Mouse (Mus musculus): ENCODE data around the gene 4930578G10Rik.
"Not testable (repeated sequence)": the region's sequence is repeated elsewhere in the genome, so short reads cannot be mapped to it uniquely, and the experiment has no call there.

4930578G10Rik gene

GRCm38 (mm10) chr4:42735245-42735644 lies at the start of gene 4930578G10Rik:
Gene 4930578G10Rik, plus strand, starts transcription at chr4:42735545.
- CTCF ChIA-PET: not testable (repeated sequence)

GRCm38 (mm10) chr4:42756477-42756876 lies 21.1 kb downstream of the 4930578G10Rik start, which contains the start of gene Ccl19:
Gene Ccl19, minus strand, starts transcription at chr4:42756577.
- CTCF ChIA-PET: not testable (repeated sequence)

More at GRCm38 (mm10) chr4:42735245-42735644, at the start of gene 4930578G10Rik:
- POLR2A ChIA-PET: not testable (repeated sequence)

GRCm38 (mm10) chr4:42773893-42774292 lies 38.5 kb downstream of the 4930578G10Rik start, which contains the start of gene Ccl21a:
Gene Ccl21a, minus strand, starts transcription at chr4:42773993.
- POLR2A ChIA-PET, CTCF ChIA-PET: not testable (repeated sequence)

More at GRCm38 (mm10) chr4:42756477-42756876, 21.1 kb downstream of the 4930578G10Rik start, which contains the start of gene Ccl19:
- POLR2A ChIA-PET: not testable (repeated sequence)

GRCm38 (mm10) chr4:42853788-42854187 lies 118.4 kb downstream of the 4930578G10Rik start, which contains the start of gene Fam205a1:
Gene Fam205a1, minus strand, starts transcription at chr4:42853888.
- POLR2A ChIA-PET: not testable (repeated sequence)

GRCm38 (mm10) chr4:42856671-42857070 lies 121.3 kb downstream of the 4930578G10Rik start, which contains the start of gene Gm12394:
Gene Gm12394, minus strand, starts transcription at chr4:42856771.
- CTCF ChIA-PET, POLR2A ChIA-PET: not testable (repeated sequence)

More at GRCm38 (mm10) chr4:42853788-42854187, 118.4 kb downstream of the 4930578G10Rik start, which contains the start of gene Fam205a1:
- CTCF ChIA-PET: not testable (repeated sequence)

GRCm38 (mm10) chr4:42860483-42860882 lies 125.1 kb downstream of the 4930578G10Rik start:
- CTCF ChIA-PET, POLR2A ChIA-PET: not testable (repeated sequence)

- POLR2A ChIA-PET, CTCF ChIA-PET: not testable (repeated sequence)
These were observed 128.1 kb downstream of the 4930578G10Rik start for GRCm38 (mm10) chr4:42863487-42863886.

- ChIA-PET POLR2A (no interaction called here), CTCF (interaction anchor here in 1 of 4 experiments (1.1 kb wide), 1 partner anchor 79 kb away, joined by 4 read pairs; no protein-coding TSS in a partner anchor)
These were observed 132.0 kb downstream of the 4930578G10Rik start for GRCm38 (mm10) chr4:42867390-42867789.

- CTCF ChIA-PET: interaction anchor here in 1 of 4 experiments (0.5 kb wide), 1 partner anchor 71 kb away, joined by 3 read pairs; no protein-coding TSS in a partner anchor
- POLR2A ChIA-PET: no interaction called here
These were observed 132.8 kb downstream of the 4930578G10Rik start for GRCm38 (mm10) chr4:42868193-42868592.

- CTCF ChIA-PET: interaction anchor here in 1 of 4 experiments (2.7 kb wide), 1 partner anchor 84 kb away, joined by 13 read pairs; no protein-coding TSS in a partner anchor
- POLR2A ChIA-PET: no interaction called here
These were observed 135.4 kb downstream of the 4930578G10Rik start for GRCm38 (mm10) chr4:42870748-42871147.

- POLR2A ChIA-PET: interaction anchor here in 1 of 4 experiments (1.3 kb wide), 1 partner anchor 78 kb away, joined by 6 read pairs; the partner anchor contains the start of gene Dnajb5
- CTCF ChIA-PET: interaction anchor here in 3 of 4 experiments (0.6 to 2.7 kb wide), 4 partner anchors 82 to 1134 kb away, joined by 3 to 13 read pairs (median 5); no protein-coding TSS in a partner anchor
These were observed 136.8 kb downstream of the 4930578G10Rik start for GRCm38 (mm10) chr4:42872151-42872550.

GRCm38 (mm10) chr4:42872746-42873435 lies 137.5 kb downstream of the 4930578G10Rik start:
- ChIA-PET POLR2A (interaction anchor here in 3 of 4 experiments (0.6 to 1.3 kb wide), 3 partner anchors 77 to 100 kb away, joined by 3 to 6 read pairs (median 3); partner anchors contain the start of gene Dnajb5 (in 2 of the 3)), CTCF (interaction anchor here in 3 of 4 experiments (0.6 to 2.7 kb wide), 5 partner anchors 81 to 93 kb away, joined by 3 to 13 read pairs (median 3); no protein-coding TSS in a partner anchor)

- POLR2A ChIA-PET: interaction anchor here in 1 of 4 experiments (0.5 kb wide), 1 partner anchor 605 kb away, joined by 3 read pairs; no protein-coding TSS in a partner anchor
- CTCF ChIA-PET: interaction anchor here in 1 of 4 experiments (0.5 kb wide), 1 partner anchor 605 kb away, joined by 3 read pairs; no protein-coding TSS in a partner anchor
These were observed 138.8 kb downstream of the 4930578G10Rik start, which contains the start of gene Fam205c for GRCm38 (mm10) chr4:42874134-42874533. Gene Fam205c, minus strand, starts transcription at chr4:42874234.

GRCm38 (mm10) chr4:42876586-42877291 lies 141.4 kb downstream of the 4930578G10Rik start:
- POLR2A ChIA-PET: interaction anchor here in 1 of 4 experiments (1.0 kb wide), 1 partner anchor 89 kb away, joined by 3 read pairs; no protein-coding TSS in a partner anchor
- CTCF ChIA-PET: interaction anchor here in 2 of 4 experiments (0.9 to 1.5 kb wide), 2 partner anchors 13 to 69 kb away, joined by 3 read pairs; no protein-coding TSS in a partner anchor

- ChIA-PET CTCF (interaction anchor here (0.6 to 1.5 kb wide), 7 partner anchors 12 to 539 kb away, joined by 3 to 4 read pairs (median 3); no protein-coding TSS in a partner anchor), POLR2A (interaction anchor here in 1 of 4 experiments (1.0 kb wide), 1 partner anchor 88 kb away, joined by 3 read pairs; no protein-coding TSS in a partner anchor)
These were observed 142.3 kb downstream of the 4930578G10Rik start for GRCm38 (mm10) chr4:42877657-42878056.

GRCm38 (mm10) chr4:42879829-42880676 lies 144.7 kb downstream of the 4930578G10Rik start:
- ChIA-PET POLR2A (no interaction called here), CTCF (interaction anchor here in 1 of 4 experiments (1.2 to 1.6 kb wide), 2 partner anchors 74 to 85 kb away, joined by 6 read pairs; no protein-coding TSS in a partner anchor)

GRCm38 (mm10) chr4:42880677-42880948 lies 145.3 kb downstream of the 4930578G10Rik start:
- ChIA-PET POLR2A (interaction anchor here in 1 of 4 experiments (0.6 kb wide), 1 partner anchor 682 kb away, joined by 3 read pairs; no protein-coding TSS in a partner anchor), CTCF (interaction anchor here in 1 of 4 experiments (1.2 to 1.6 kb wide), 2 partner anchors 74 to 85 kb away, joined by 6 read pairs; no protein-coding TSS in a partner anchor)

- ChIA-PET CTCF (interaction anchor here in 1 of 4 experiments (1.0 kb wide), 1 partner anchor 68 kb away, joined by 3 read pairs; no protein-coding TSS in a partner anchor), POLR2A (interaction anchor here in 1 of 4 experiments (1.1 kb wide), 1 partner anchor 142 kb away, joined by 3 read pairs; no protein-coding TSS in a partner anchor)
These were observed 151.6 kb downstream of the 4930578G10Rik start for GRCm38 (mm10) chr4:42886926-42887325.

All from embryonic stem cell, embryonic (primary cell).